Mouse (Mus musculus) MEL (cell line): ENCODE results near the gene Sec24c. TPM values are rescaled to one million over a fixed set of nuclear protein-coding genes. Genes with fewer than 3 reads are reported as not detected.
A peak's percentile ranks its signal among the peaks of the same experiment; 100 is the strongest.

ENCODE experiments used
- DNase-seq: peaks from one replicate; pipeline ENCODE4 v3.0.0; 2011; ENCODE audit warnings: low read depth, low spot score
- H3K27ac ChIP-seq: 2 replicates; pipeline ENCODE4 v1.5.1; 2012; ENCODE audit warnings: low read depth, mild to moderate bottlenecking, control low read depth, low read length, moderate library complexity; ENCODE audit not compliant: control insufficient read depth
- H3K27me3 ChIP-seq, 2 experiments: fragments of 150-350 bp in 1 of 2; sonication (generic) in 1 of 2; 2 replicates each; pipeline ENCODE4 v1.6.1; 2012; ENCODE audit warnings: low read length in 2 of 2, mild to moderate bottlenecking in 2 of 2, improper control_type of control experiment in 1 of 2, moderate library complexity in 1 of 2; ENCODE audit not compliant: insufficient read depth in 2 of 2, control insufficient read depth in 1 of 2
- H3K36me3 ChIP-seq, 2 experiments: 2 replicates each; pipeline ENCODE4 v1.6.1; 2012 to 2014; ENCODE audit warnings: low read length in 2 of 2, improper control_type of control experiment in 1 of 2, inconsistent platforms in 1 of 2, mild to moderate bottlenecking in 1 of 2; ENCODE audit not compliant: insufficient read depth in 2 of 2, control insufficient read depth in 1 of 2
- H3K4me1 ChIP-seq, 2 experiments: fragments of 150-350 bp in 1 of 2; sonication (generic) in 1 of 2; 2 replicates each; pipeline ENCODE4 v1.6.1; 2012; ENCODE audit warnings: low read length in 2 of 2, improper control_type of control experiment in 1 of 2, mild to moderate bottlenecking in 1 of 2; ENCODE audit not compliant: insufficient read depth in 2 of 2, control insufficient read depth in 1 of 2
- H3K4me3 ChIP-seq, 2 experiments: fragments of 150-350 bp in 1 of 2; sonication (generic) in 1 of 2; 2 replicates each; pipeline ENCODE4 v1.5.1; 2012; ENCODE audit warnings: low read depth in 2 of 2, low read length in 2 of 2, mild to moderate bottlenecking in 2 of 2, moderate library complexity in 2 of 2, control low read depth in 1 of 2, improper control_type of control experiment in 1 of 2; ENCODE audit not compliant: control insufficient read depth in 1 of 2, insufficient read depth in 1 of 2
- H3K79me2 ChIP-seq: 2 replicates; pipeline ENCODE4 v1.6.1; 2012; ENCODE audit warnings: mild to moderate bottlenecking, low read length, moderate library complexity; ENCODE audit not compliant: control insufficient read depth, poor library complexity, insufficient read depth
- H3K9ac ChIP-seq: 2 replicates; pipeline ENCODE4 v1.6.1; 2012; ENCODE audit warnings: low read depth, mild to moderate bottlenecking, control low read depth, low read length, moderate library complexity; ENCODE audit not compliant: control insufficient read depth, poor library complexity, severe bottlenecking
- H3K9me3 ChIP-seq: fragments of 150-350 bp; sonication (generic); replicated peaks from 2 replicates; pipeline ENCODE4 v1.6.1; 2012; ENCODE audit warnings: mild to moderate bottlenecking, low read length, improper control_type of control experiment, moderate library complexity; ENCODE audit not compliant: insufficient read depth
- BHLHE40 ChIP-seq: IDR thresholded peaks from 2 replicates; pipeline ENCODE4 v1.6.1; 2012; ENCODE audit warnings: low read depth, mild to moderate bottlenecking, inconsistent platforms, low read length, improper control_type of control experiment, borderline replicate concordance
- CHD1 ChIP-seq: IDR thresholded peaks from 2 replicates; pipeline ENCODE4 v1.6.1; 2012; ENCODE audit warnings: low read depth, mild to moderate bottlenecking, inconsistent platforms, low read length, improper control_type of control experiment
- CHD2 ChIP-seq: IDR thresholded peaks from 2 replicates; pipeline ENCODE4 v1.6.1; 2011; ENCODE audit warnings: low read length, improper control_type of control experiment
- CTCF ChIP-seq, 3 experiments: IDR thresholded peaks in 2 of 3; conservative IDR thresholded peaks in 1 of 3; 2 replicates each; pipeline ENCODE4 v1.5.1; 2011 to 2012; ENCODE audit warnings: low read length in 3 of 3, low read depth in 2 of 3, mild to moderate bottlenecking in 2 of 3, improper control_type of control experiment in 1 of 3, inconsistent platforms in 1 of 3, mixed read lengths in 1 of 3, moderate library complexity in 1 of 3; ENCODE audit not compliant: control insufficient read depth in 1 of 3, insufficient read depth in 1 of 3, poor library complexity in 1 of 3, severe bottlenecking in 1 of 3
- E2F4 ChIP-seq: IDR thresholded peaks from 2 replicates; pipeline ENCODE4 v1.6.1; 2011; ENCODE audit warnings: low read depth, low read length, improper control_type of control experiment, borderline replicate concordance
- ELF1 ChIP-seq: IDR thresholded peaks from 2 replicates; pipeline ENCODE4 v1.6.1; 2014; ENCODE audit warnings: low read depth, mild to moderate bottlenecking, inconsistent platforms, low read length, improper control_type of control experiment, moderate library complexity
- EP300 ChIP-seq, 2 experiments: IDR thresholded peaks; 2 replicates each; pipeline ENCODE4 v1.6.1; 2011; ENCODE audit warnings: improper control_type of control experiment in 2 of 2, low read length in 2 of 2, low read depth in 1 of 2, mild to moderate bottlenecking in 1 of 2
- ETS1 ChIP-seq: IDR thresholded peaks from 2 replicates; pipeline ENCODE4 v1.6.1; 2012; ENCODE audit warnings: low read depth, mild to moderate bottlenecking, inconsistent platforms, low read length, improper control_type of control experiment, moderate library complexity
- GABPA ChIP-seq: IDR thresholded peaks from 2 replicates; pipeline ENCODE4 v1.6.1; 2012; ENCODE audit warnings: low read depth, mild to moderate bottlenecking, inconsistent platforms, low read length, improper control_type of control experiment, moderate library complexity
- GATA1 ChIP-seq: IDR thresholded peaks from 2 replicates; pipeline ENCODE4 v1.6.1; 2011; ENCODE audit warnings: low read depth, low read length, improper control_type of control experiment
- HCFC1 ChIP-seq: IDR thresholded peaks from 2 replicates; pipeline ENCODE4 v1.6.1; 2012; ENCODE audit warnings: low read depth, mild to moderate bottlenecking, inconsistent platforms, low read length, improper control_type of control experiment, moderate library complexity
- JUND ChIP-seq: IDR thresholded peaks from 2 replicates; pipeline ENCODE4 v1.6.1; 2011; ENCODE audit warnings: low read depth, mild to moderate bottlenecking, improper control_type of control experiment, low read length
- KAT2A ChIP-seq: conservative IDR thresholded peaks from 2 replicates; pipeline ENCODE4 v1.6.1; 2012; ENCODE audit warnings: low read depth, low read length, improper control_type of control experiment, inconsistent platforms
- MAFK ChIP-seq: IDR thresholded peaks from 2 replicates; pipeline ENCODE4 v1.6.1; 2011; ENCODE audit warnings: low read depth, mild to moderate bottlenecking, low read length, improper control_type of control experiment, borderline replicate concordance
- MAX ChIP-seq: IDR thresholded peaks from 2 replicates; pipeline ENCODE4 v1.6.1; 2011; ENCODE audit warnings: low read length, improper control_type of control experiment
- MAZ ChIP-seq: IDR thresholded peaks from 2 replicates; pipeline ENCODE4 v1.6.1; 2012; ENCODE audit warnings: low read depth, mild to moderate bottlenecking, inconsistent platforms, low read length, improper control_type of control experiment
- MEF2A ChIP-seq: IDR thresholded peaks from 2 replicates; pipeline ENCODE4 v1.6.1; 2014; ENCODE audit warnings: low read depth, mild to moderate bottlenecking, inconsistent platforms, low read length, improper control_type of control experiment; ENCODE audit not compliant: poor library complexity, insufficient replicate concordance, severe bottlenecking; ENCODE audit errors: extremely low read depth
- MXI1 ChIP-seq: IDR thresholded peaks from 2 replicates; pipeline ENCODE4 v1.6.1; 2011; ENCODE audit warnings: mild to moderate bottlenecking, low read depth, low read length, improper control_type of control experiment
- MYB ChIP-seq: IDR thresholded peaks from 2 replicates; pipeline ENCODE4 v1.6.1; 2011; ENCODE audit warnings: mild to moderate bottlenecking, low read depth, low read length, improper control_type of control experiment
- MYC ChIP-seq: IDR thresholded peaks from 2 replicates; pipeline ENCODE4 v1.6.1; 2011; ENCODE audit warnings: low read depth, mild to moderate bottlenecking, low read length, improper control_type of control experiment, moderate library complexity
- NELFE ChIP-seq: IDR thresholded peaks from 2 replicates; pipeline ENCODE4 v1.6.1; 2011; ENCODE audit warnings: low read depth, low read length, improper control_type of control experiment
- NRF1 ChIP-seq: IDR thresholded peaks from 2 replicates; pipeline ENCODE4 v1.6.1; 2014; ENCODE audit warnings: low read depth, mild to moderate bottlenecking, inconsistent platforms, low read length, improper control_type of control experiment, moderate library complexity; ENCODE audit not compliant: poor library complexity, insufficient read depth, severe bottlenecking
- POLR2A ChIP-seq, 2 experiments: IDR thresholded peaks; 2 replicates each; pipeline ENCODE4 v1.6.1; 2011 to 2012; ENCODE audit warnings: low read length in 2 of 2, mild to moderate bottlenecking in 2 of 2, control low read depth in 1 of 2, improper control_type of control experiment in 1 of 2, low read depth in 1 of 2, moderate library complexity in 1 of 2; ENCODE audit not compliant: control insufficient read depth in 1 of 2, insufficient read depth in 1 of 2, poor library complexity in 1 of 2
- RAD21 ChIP-seq: IDR thresholded peaks from 2 replicates; pipeline ENCODE4 v1.6.1; 2011; ENCODE audit warnings: mild to moderate bottlenecking, low read depth, low read length, improper control_type of control experiment
- RCOR1 ChIP-seq: IDR thresholded peaks from 2 replicates; pipeline ENCODE4 v1.6.1; 2012; ENCODE audit warnings: low read depth, mild to moderate bottlenecking, inconsistent platforms, low read length, improper control_type of control experiment
- SIN3A ChIP-seq: IDR thresholded peaks from 2 replicates; pipeline ENCODE4 v1.6.1; 2012; ENCODE audit warnings: low read length, improper control_type of control experiment, inconsistent platforms
- SMC3 ChIP-seq: IDR thresholded peaks from 2 replicates; pipeline ENCODE4 v1.6.1; 2011; ENCODE audit warnings: low read depth, low read length, improper control_type of control experiment
- TAL1 ChIP-seq: IDR thresholded peaks from 2 replicates; pipeline ENCODE4 v1.6.1; 2012; ENCODE audit warnings: mild to moderate bottlenecking, inconsistent platforms, low read length, moderate library complexity, mixed read lengths
- TBP ChIP-seq: IDR thresholded peaks from 2 replicates; pipeline ENCODE4 v1.8.0; 2011; ENCODE audit warnings: low read depth, low read length, improper control_type of control experiment
- TCF12 ChIP-seq: IDR thresholded peaks from 2 replicates; pipeline ENCODE4 v1.6.1; 2014; ENCODE audit warnings: low read depth, mild to moderate bottlenecking, inconsistent platforms, low read length, improper control_type of control experiment, moderate library complexity
- UBTF ChIP-seq: IDR thresholded peaks from 2 replicates; pipeline ENCODE4 v1.6.1; 2012; ENCODE audit warnings: low read depth, mild to moderate bottlenecking, inconsistent platforms, low read length, improper control_type of control experiment, moderate library complexity, borderline replicate concordance; ENCODE audit not compliant: insufficient read depth
- USF1 ChIP-seq: IDR thresholded peaks from 2 replicates; pipeline ENCODE4 v1.6.1; 2014; ENCODE audit warnings: low read depth, mild to moderate bottlenecking, inconsistent platforms, low read length, improper control_type of control experiment, moderate library complexity
- USF2 ChIP-seq, 2 experiments: IDR thresholded peaks; 2 replicates each; pipeline ENCODE4 v1.6.1; 2011 to 2012; ENCODE audit warnings: improper control_type of control experiment in 2 of 2, low read length in 2 of 2, borderline replicate concordance in 1 of 2, inconsistent platforms in 1 of 2, low read depth in 1 of 2, mild to moderate bottlenecking in 1 of 2; ENCODE audit not compliant: insufficient read depth in 1 of 2
- ZC3H11A ChIP-seq: IDR thresholded peaks from 2 replicates; pipeline ENCODE4 v1.6.1; 2012; ENCODE audit warnings: low read depth, mild to moderate bottlenecking, inconsistent platforms, low read length, improper control_type of control experiment
- ZKSCAN1 ChIP-seq: IDR thresholded peaks from 2 replicates; pipeline ENCODE4 v1.6.1; 2012; ENCODE audit warnings: low read depth, mild to moderate bottlenecking, inconsistent platforms, low read length, improper control_type of control experiment, moderate library complexity
- ZMIZ1 ChIP-seq: IDR thresholded peaks from 2 replicates; pipeline ENCODE4 v1.6.1; 2012; ENCODE audit warnings: low read depth, mild to moderate bottlenecking, inconsistent platforms, low read length, improper control_type of control experiment, moderate library complexity
- polyA plus RNA-seq, 2 experiments: library from polyadenylated mRNA; stranded (reverse) in 1 of 2; unstranded in 1 of 2; fragments of >175 nt in 1 of 2; fragments of >200 nt in 1 of 2; gene quantifications; 2 replicates each; pipeline versions ENCODE4 v1.2.1 to v1.2.4; 2012; ENCODE audit warnings: low replicate concordance in 2 of 2, low read depth in 1 of 2; ENCODE audit not compliant: insufficient read length in 2 of 2, insufficient read depth in 1 of 2, missing spikeins in 1 of 2
- total RNA-seq: library from RNA; depleted of rRNA; stranded (reverse); fragments of 300-350 nt; gene quantifications from 2 replicates; pipeline ENCODE4 v1.2.3, GENCODE M21; 2012

The Sec24c gene
- total and polyA plus RNA-seq, 3 experiments: 83.9 to 263 (median 121) TPM

- DNase-seq: peak; percentile 98
- no peak overlapping the region for H3K27ac ChIP-seq
- peak overlapping the region; percentile 71 for H3K9ac ChIP-seq
- H3K4me1 ChIP-seq: peaks cover 0 to 9% of the 10 kb centered on the region in 2 experiments; a peak in 2 of 4 replicates
- H3K27me3 ChIP-seq: peaks cover 0 to 15% of the 10 kb centered on the region in 2 experiments; a peak in 1 of 4 replicates
- H3K79me2 ChIP-seq: no peaks in the 10 kb centered on the region
- no peaks in the 10 kb centered on the region for H3K9me3 ChIP-seq
- H3K4me3 ChIP-seq: peak overlapping the region; percentile 75 to 94
- H3K36me3 ChIP-seq: no peaks in the 10 kb centered on the region
- no peak for TF ChIP-seq GABPA
- TF ChIP-seq USF2 (IDR thresholded peaks at IDR 0.05; ENCODE audit: borderline replicate concordance in 1 of 2, insufficient read depth in 1 of 2, low read depth in 1 of 2, low read length in 2 of 2): no peak
- peak; percentile 85 for TF ChIP-seq RAD21
- 0 out of 2 replicates have a peak, but pooled peaks have one; percentile 45 for TF ChIP-seq TBP
- no peak for TF ChIP-seq EP300 (IDR thresholded peaks at IDR 0.05; ENCODE audit: low read depth in 1 of 2, low read length in 2 of 2)
- TF ChIP-seq HCFC1: no peak; the same call in 1 of the 2 replicates
- TF ChIP-seq SIN3A: peak; percentile 57; the same call in 1 of the 2 replicates
- TF ChIP-seq CHD2: no peak
- no peak for TF ChIP-seq MYC
- no peak for TF ChIP-seq ETS1
- no peak for TF ChIP-seq CHD1
- no peak for TF ChIP-seq BHLHE40
- no peak for TF ChIP-seq UBTF
- TF ChIP-seq NRF1: no peak
- TF ChIP-seq POLR2A (IDR thresholded peaks at IDR 0.05; ENCODE audit: control insufficient read depth in 1 of 2, insufficient read depth in 1 of 2, low read depth in 1 of 2, low read length in 2 of 2, poor library complexity in 1 of 2): peak; percentile 58 to 64; a peak in 3 of 4 replicates
- peak; percentile 77 for TF ChIP-seq ZC3H11A
- TF ChIP-seq E2F4: no peak
- TF ChIP-seq ZKSCAN1: no peak
- peak; percentile 57 for TF ChIP-seq NELFE
- peak; percentile 22; the same call in 1 of the 2 replicates for TF ChIP-seq MXI1
- TF ChIP-seq SMC3: peak; percentile 83
- peak; percentile 69 to 94 (median 87) for TF ChIP-seq CTCF (IDR thresholded peaks at IDR 0.05 in 2 of 3, conservative IDR thresholded peaks at IDR 0.05 in 1 of 3; ENCODE audit: control insufficient read depth in 1 of 3, insufficient read depth in 1 of 3, low read depth in 2 of 3, low read length in 3 of 3, poor library complexity in 1 of 3, severe bottlenecking in 1 of 3)
- no peak; the same call in 1 of the 2 replicates for TF ChIP-seq ZMIZ1
- no peak for TF ChIP-seq MAFK
- no peak for TF ChIP-seq JUND
- TF ChIP-seq TCF12: no peak
- TF ChIP-seq GATA1: no peak
- no peak for TF ChIP-seq ELF1
- no peak for TF ChIP-seq RCOR1
- no peak for TF ChIP-seq TAL1
- no peak for TF ChIP-seq MAX
- no peak for TF ChIP-seq MYB
- TF ChIP-seq MAZ: no peak
- no peak for TF ChIP-seq KAT2A
- TF ChIP-seq USF1: no peak
- no peak for TF ChIP-seq MEF2A
These were observed 13.1 kb upstream of the Sec24c start for GRCm38 (mm10) chr14:20660827-20661660.
